Comparison of ENCODE assay signal across 10 mouse cellular contexts in genomic region chr11:120110554-120110953, GRCm38 (mm10). TPM values are rescaled to one million over a fixed set of nuclear protein-coding genes. Genes with fewer than 3 reads are reported as not detected.
DNase-seq lines count a peak whose midpoint lies in the region; ATAC-seq and TF ChIP-seq lines count a peak whose summit lies in the region.
"Had no signal": no experiment of that assay in that cellular context is flagged by ENCODE, and none has a peak within 500 bp of the region (broad histone marks: within the 10 kb centered on the region; RNA-seq: fewer than 3 reads in every experiment).

No protein-coding gene starts in this region.

- H3K4me2 ChIP-seq in heart, embryonic 13.5 days = no peak overlapping the region
- H3K4me2 ChIP-seq in heart, embryonic 12.5 days = no peak overlapping the region
- no peak overlapping the region for H3K4me2 ChIP-seq in liver, postnatal 0 days (ENCODE audit: low read depth, low read length)
- H3K4me2 ChIP-seq: heart, embryonic 11.5 days had no signal

- H3K27ac ChIP-seq in heart, embryonic 13.5 days (replicated peaks) = no peak overlapping the region
- no peak overlapping the region for H3K27ac ChIP-seq in heart, embryonic 12.5 days (ENCODE audit: poor library complexity, severe bottlenecking)
- no peak overlapping the region for H3K27ac ChIP-seq in liver, postnatal 0 days (ENCODE audit: low read depth)

- DNase-seq in 416B (ENCODE audit: low read depth) (peak; percentile 48), adipocyte (ENCODE audit: low spot score) (peak; percentile 42)
- no peak for DNase-seq in liver, postnatal 0 days
- DNase-seq in right cerebral cortex, adult 2 months (ENCODE audit: low spot score in 2 of 2) = no peak
- no peak for DNase-seq in testis, postnatal 14 days (ENCODE audit: low spot score)
- no peak for DNase-seq in layer of hippocampus, adult 11-12 months (ENCODE audit: low spot score)
- DNase-seq: right cerebral cortex, postnatal 14 days had no signal

- H3K27me3 ChIP-seq in heart, embryonic 13.5 days (replicated peaks) = no peaks in the 10 kb centered on the region
- no peaks in the 10 kb centered on the region for H3K27me3 ChIP-seq in heart, embryonic 12.5 days (replicated peaks)
- H3K27me3 ChIP-seq in liver, postnatal 0 days (ENCODE audit: insufficient read depth, low read length) = no peaks in the 10 kb centered on the region

- TF ChIP-seq CTCF in liver, postnatal 0 days (IDR thresholded peaks at IDR 0.05; ENCODE audit: low read depth) = peak; percentile 40

- no peaks in the 10 kb centered on the region for H3K9me3 ChIP-seq in heart, embryonic 13.5 days
- no peaks in the 10 kb centered on the region for H3K9me3 ChIP-seq in heart, embryonic 12.5 days (replicated peaks)
- H3K9me3 ChIP-seq in liver, postnatal 0 days (ENCODE audit: low read length) = no peaks in the 10 kb centered on the region

- TF ChIP-seq EP300 in liver, postnatal 0 days (IDR thresholded peaks at IDR 0.05; ENCODE audit: low read depth) = no peak

- peaks cover 39% of the 10 kb centered on the region for H3K4me1 ChIP-seq in heart, embryonic 13.5 days
- H3K4me1 ChIP-seq in heart, embryonic 12.5 days (replicated peaks) = peaks cover 34% of the 10 kb centered on the region
- H3K4me1 ChIP-seq in liver, postnatal 0 days (ENCODE audit: insufficient read depth) = no peaks in the 10 kb centered on the region

- H3K36me3 ChIP-seq in heart, embryonic 13.5 days = peaks cover 65% of the 10 kb centered on the region
- H3K36me3 ChIP-seq in heart, embryonic 12.5 days = peaks cover 70% of the 10 kb centered on the region
- peaks cover 67% of the 10 kb centered on the region for H3K36me3 ChIP-seq in liver, postnatal 0 days (replicated peaks; ENCODE audit: insufficient read depth, low read length)

- ATAC-seq in heart, embryonic 13.5 days (ENCODE audit: extremely low read depth, insufficient number of reproducible peaks, low FRiP score, low TSS enrichment) = no peak
- ATAC-seq in heart, embryonic 12.5 days (ENCODE audit: insufficient number of reproducible peaks, low FRiP score) = no peak
- no peak for ATAC-seq in liver, postnatal 0 days

- H3K4me3 ChIP-seq in heart, embryonic 13.5 days = no peak overlapping the region
- H3K4me3 ChIP-seq in heart, embryonic 12.5 days = no peak overlapping the region
- H3K4me3 ChIP-seq in liver, postnatal 0 days (ENCODE audit: low read depth, low read length) = no peak overlapping the region

- WGBS in heart, embryonic 13.5 days = 61% methylated on average over 7 of the region's 7 CpGs
- WGBS in heart, embryonic 12.5 days = 66% methylated on average over 7 of the region's 7 CpGs
- WGBS in liver, postnatal 0 days (ENCODE audit: insufficient replicate concordance) = 76% methylated on average over 7 of the region's 7 CpGs

- 0 out of 2 replicates have a peak overlapping the region, but pooled peaks have one; percentile 8 for H3K9ac ChIP-seq in heart, embryonic 13.5 days
- no peak overlapping the region for H3K9ac ChIP-seq in heart, embryonic 12.5 days
- no peak overlapping the region for H3K9ac ChIP-seq in liver, postnatal 0 days (replicated peaks)

RNA-seq across cellular contexts. Expression of gene Ndufaf8, which starts 11.8 kb away (rescaled TPM):
- polyA plus RNA-seq in heart, embryonic 13.5 days (2015; fragmentation: Nextera tagmentation; extraction: Ambion mirVana) = 81.1 and 95.7 TPM in 2 replicates
- polyA plus RNA-seq in heart, embryonic 12.5 days (2016; fragmentation: Nextera tagmentation; extraction: Ambion mirVana) = 73.9 and 79.2 TPM in 2 replicates
- 63.4 and 65.4 TPM in 2 replicates for polyA plus RNA-seq in liver, postnatal 0 days (2015; fragmentation: Nextera tagmentation; extraction: Ambion mirVana)

RNA-seq across cellular contexts. Expression of gene Tepsin, which starts 12.0 kb away (rescaled TPM):
- 13.0 and 13.5 TPM in 2 replicates for polyA plus RNA-seq in heart, embryonic 13.5 days (2015; fragmentation: Nextera tagmentation; extraction: Ambion mirVana)
- polyA plus RNA-seq in heart, embryonic 12.5 days (2016; fragmentation: Nextera tagmentation; extraction: Ambion mirVana) = 15.5 and 16.8 TPM in 2 replicates
- polyA plus RNA-seq in liver, postnatal 0 days (2015; fragmentation: Nextera tagmentation; extraction: Ambion mirVana) = 3.8 and 4.2 TPM in 2 replicates

RNA-seq across cellular contexts. Expression of gene Cep131, which starts 23.9 kb away (rescaled TPM):
- polyA plus RNA-seq in heart, embryonic 13.5 days (2015; fragmentation: Nextera tagmentation; extraction: Ambion mirVana) = 13.4 and 13.8 TPM in 2 replicates
- polyA plus RNA-seq in heart, embryonic 12.5 days (2016; fragmentation: Nextera tagmentation; extraction: Ambion mirVana) = 18.7 and 19.2 TPM in 2 replicates
- 3.1 and 3.9 TPM in 2 replicates for polyA plus RNA-seq in liver, postnatal 0 days (2015; fragmentation: Nextera tagmentation; extraction: Ambion mirVana)

RNA-seq across cellular contexts. Expression of gene Slc38a10, which starts 40.6 kb away (rescaled TPM):
- polyA plus RNA-seq in heart, embryonic 13.5 days (2015; fragmentation: Nextera tagmentation; extraction: Ambion mirVana) = 83.7 and 88.0 TPM in 2 replicates
- 114 and 117 TPM in 2 replicates for polyA plus RNA-seq in heart, embryonic 12.5 days (2016; fragmentation: Nextera tagmentation; extraction: Ambion mirVana)
- 25.0 and 28.0 TPM in 2 replicates for polyA plus RNA-seq in liver, postnatal 0 days (2015; fragmentation: Nextera tagmentation; extraction: Ambion mirVana)

Comparison
In these comparisons a context has a peak if more than half of its experiments do, and no peak if none do; other contexts are left out.
1. DNase-seq: peak in 416B (single experiment) and adipocyte (single experiment); none in liver, postnatal 0 days (single experiment), right cerebral cortex, adult 2 months (0 of 2), testis, postnatal 14 days (single experiment) and layer of hippocampus, adult 11-12 months (single experiment).